Mouse (Mus musculus) limb, embryonic 13.5 days (tissue): ENCODE measurements around the gene Ubald2. TPM values are rescaled to one million over a fixed set of nuclear protein-coding genes. Genes with fewer than 3 reads are reported as not detected.

Experiments used
- ATAC-seq: fragments of 200-750 bp; cut with Nextera tagmentation; 2 replicates; pipeline ENCODE4 v1.8.0; 2017; ENCODE audit warnings: low read depth, moderate number of reproducible peaks, moderate TSS enrichment; ENCODE audit not compliant: low FRiP score
- H3K27ac ChIP-seq: fragments of 300-500 bp; sonication (generic); 2 replicates; pipeline ENCODE4 v1.5.1; 2015; ENCODE audit warnings: inconsistent platforms, mild to moderate bottlenecking, moderate library complexity
- H3K27me3 ChIP-seq: fragments of 300-500 bp; sonication (generic); 2 replicates; pipeline ENCODE4 v1.6.1; 2015; ENCODE audit warnings: mild to moderate bottlenecking, inconsistent platforms
- H3K36me3 ChIP-seq: fragments of 300-500 bp; sonication (generic); 2 replicates; pipeline ENCODE4 v1.6.1; 2015; ENCODE audit warnings: inconsistent platforms, mild to moderate bottlenecking, moderate library complexity
- H3K4me1 ChIP-seq: fragments of 300-500 bp; sonication (generic); 2 replicates; pipeline ENCODE4 v1.6.1; 2015; ENCODE audit warnings: inconsistent platforms
- H3K4me2 ChIP-seq: fragments of 300-500 bp; sonication (generic); replicated peaks from 2 replicates; pipeline ENCODE4 v1.6.1; 2015; ENCODE audit warnings: inconsistent platforms, mild to moderate bottlenecking, moderate library complexity
- H3K4me3 ChIP-seq: fragments of 300-500 bp; sonication (generic); 2 replicates; pipeline ENCODE4 v1.5.1; 2015; ENCODE audit warnings: moderate library complexity, mild to moderate bottlenecking, inconsistent platforms
- H3K9ac ChIP-seq: fragments of 300-500 bp; sonication (generic); 2 replicates; pipeline ENCODE4 v1.6.1; 2015; ENCODE audit warnings: mild to moderate bottlenecking, inconsistent platforms
- H3K9me3 ChIP-seq: fragments of 300-500 bp; sonication (generic); 2 replicates; pipeline ENCODE4 v1.6.1; 2016; ENCODE audit warnings: inconsistent platforms
- WGBS: fragments of 180-500 bp; shearing (Covaris S2); methylation state at CpG from one replicate; pipeline ENCODE4 v1.1.7; 2015; 5-methylcytosine and 5-hydroxymethylcytosine counted together
- polyA plus RNA-seq: library from polyadenylated mRNA; unstranded; fragments of >200 nt; fragmentation: Nextera tagmentation; extraction: Ambion mirVana; gene quantifications from 2 replicates; pipeline ENCODE4 v1.2.1, GENCODE M21; 2015

Gene Ubald2
- polyA plus RNA-seq, 1 experiment from 2014 or later, result 28.2 TPM

GRCm38 (mm10) chr11:116439269-116440240, 5.7 kb downstream of the Ubald2 start:
- Histone ChIP-seq H3K4me3 (no peak overlapping the region), H3K27me3 (no peaks in the 10 kb centered on the region), H3K36me3 (peaks cover 34% of the 10 kb centered on the region), H3K27ac (no peak overlapping the region), H3K9ac (0 out of 2 replicates have a peak overlapping the region, but pooled peaks have one; percentile 19), H3K4me2 (no peak overlapping the region), H3K9me3 (no peaks in the 10 kb centered on the region), H3K4me1 (peaks cover 36% of the 10 kb centered on the region)
- 76% methylated on average over 19 of the region's 19 CpGs for WGBS
- no peak for ATAC-seq

GRCm38 (mm10) chr11:116440408-116441068, 6.6 kb downstream of the Ubald2 start:
- no peaks in the 10 kb centered on the region for H3K27me3 ChIP-seq
- no peak for ATAC-seq
- H3K27ac ChIP-seq, result peak overlapping the region; percentile 48; the same call in 1 of the 2 replicates
- 68% methylated on average over 7 of the region's 7 CpGs for WGBS
- no peak overlapping the region for H3K4me3 ChIP-seq
- no peak overlapping the region for H3K4me2 ChIP-seq
- H3K4me1 ChIP-seq, result peaks cover 33% of the 10 kb centered on the region
- no peak overlapping the region for H3K9ac ChIP-seq
- H3K36me3 ChIP-seq, result peaks cover 34% of the 10 kb centered on the region
- no peaks in the 10 kb centered on the region for H3K9me3 ChIP-seq

- Histone ChIP-seq H3K9ac (peak overlapping the region; percentile 53; the same call in 1 of the 2 replicates), H3K4me1 (peaks cover 21% of the 10 kb centered on the region), H3K4me2 (no peak overlapping the region), H3K4me3 (no peak overlapping the region), H3K9me3 (no peaks in the 10 kb centered on the region), H3K27me3 (peaks cover 12% of the 10 kb centered on the region), H3K36me3 (peaks cover 20% of the 10 kb centered on the region), H3K27ac (peak overlapping the region; percentile 22; the same call in 1 of the 2 replicates)
- ATAC-seq, result no peak
- 78% methylated on average over 15 of the region's 15 CpGs for WGBS
Measured at GRCm38 (mm10) chr11:116442129-116442866, 8.4 kb downstream of the Ubald2 start.

- WGBS, result 70% methylated on average over 6 of the region's 6 CpGs
- Histone ChIP-seq H3K4me3 (no peak overlapping the region), H3K27me3 (peaks cover 17% of the 10 kb centered on the region), H3K4me1 (peaks cover 16% of the 10 kb centered on the region), H3K9me3 (no peaks in the 10 kb centered on the region), H3K36me3 (peaks cover 15% of the 10 kb centered on the region), H3K9ac (peak overlapping the region; percentile 53; the same call in 1 of the 2 replicates), H3K27ac (no peak overlapping the region), H3K4me2 (no peak overlapping the region)
- no peak for ATAC-seq
Measured at GRCm38 (mm10) chr11:116442867-116443177, 8.9 kb downstream of the Ubald2 start.

GRCm38 (mm10) chr11:116443311-116443710, 9.4 kb downstream of the Ubald2 start:
- ATAC-seq, result no peak
- 79% methylated on average over 6 of the region's 6 CpGs for WGBS
- H3K36me3 ChIP-seq, result peaks cover 14% of the 10 kb centered on the region
- H3K4me3 ChIP-seq, result no peak overlapping the region
- peaks cover 16% of the 10 kb centered on the region for H3K4me1 ChIP-seq
- peak overlapping the region; percentile 53; the same call in 1 of the 2 replicates for H3K9ac ChIP-seq
- H3K27ac ChIP-seq, result no peak overlapping the region
- peaks cover 22% of the 10 kb centered on the region for H3K27me3 ChIP-seq
- no peak overlapping the region for H3K4me2 ChIP-seq
- H3K9me3 ChIP-seq, result no peaks in the 10 kb centered on the region

GRCm38 (mm10) chr11:116443935-116444334, 10.0 kb downstream of the Ubald2 start:
- H3K27ac ChIP-seq, result no peak overlapping the region
- no peak overlapping the region for H3K9ac ChIP-seq
- peaks cover 27% of the 10 kb centered on the region for H3K27me3 ChIP-seq
- H3K36me3 ChIP-seq, result peaks cover 12% of the 10 kb centered on the region
- no peak for ATAC-seq
- WGBS, result 82% methylated on average over 6 of the region's 6 CpGs
- no peaks in the 10 kb centered on the region for H3K9me3 ChIP-seq
- no peak overlapping the region for H3K4me2 ChIP-seq
- H3K4me3 ChIP-seq, result no peak overlapping the region
- H3K4me1 ChIP-seq, result peaks cover 16% of the 10 kb centered on the region

- peaks cover 16% of the 10 kb centered on the region for H3K4me1 ChIP-seq
- ATAC-seq, result peak; percentile 72
- H3K36me3 ChIP-seq, result no peaks in the 10 kb centered on the region
- peak overlapping the region; percentile 25; the same call in 1 of the 2 replicates for H3K9ac ChIP-seq
- H3K4me2 ChIP-seq, result peak overlapping the region; percentile 41
- no peak overlapping the region for H3K27ac ChIP-seq
- no peak overlapping the region for H3K4me3 ChIP-seq
- H3K9me3 ChIP-seq, result peaks cover 7% of the 10 kb centered on the region; the same call in 1 of the 2 replicates
- peaks cover 27% of the 10 kb centered on the region for H3K27me3 ChIP-seq
- 30% methylated on average over 16 of the region's 16 CpGs for WGBS
Measured at GRCm38 (mm10) chr11:116445596-116446307, 11.9 kb downstream of the Ubald2 start.

- H3K4me1 ChIP-seq, result peaks cover 16% of the 10 kb centered on the region
- 16% methylated on average over 19 of the region's 19 CpGs for whole genome bisulfite sequencing
- peaks cover 27% of the 10 kb centered on the region for H3K27me3 ChIP-seq
- no peak for ATAC-seq
- H3K4me2 ChIP-seq, result peak overlapping the region; percentile 40
- no peaks in the 10 kb centered on the region for H3K36me3 ChIP-seq
- no peak overlapping the region for H3K27ac ChIP-seq
- H3K4me3 ChIP-seq, result no peak overlapping the region
- H3K9me3 ChIP-seq, result peaks cover 9% of the 10 kb centered on the region; the same call in 1 of the 2 replicates
- H3K9ac ChIP-seq, result no peak overlapping the region; the same call in 1 of the 2 replicates
Measured at GRCm38 (mm10) chr11:116446308-116446887, 12.5 kb downstream of the Ubald2 start.

GRCm38 (mm10) chr11:116447822-116448221, 13.9 kb downstream of the Ubald2 start:
- Histone ChIP-seq H3K4me1 (peaks cover 15% of the 10 kb centered on the region), H3K27ac (no peak overlapping the region), H3K9me3 (peaks cover 9% of the 10 kb centered on the region; the same call in 1 of the 2 replicates), H3K9ac (0 out of 2 replicates have a peak overlapping the region, but pooled peaks have one; percentile 4), H3K27me3 (peaks cover 27% of the 10 kb centered on the region), H3K4me2 (no peak overlapping the region), H3K4me3 (no peak overlapping the region), H3K36me3 (no peaks in the 10 kb centered on the region)
- 62% methylated on average over 5 of the region's 5 CpGs for WGBS
- no peak for ATAC-seq

GRCm38 (mm10) chr11:116449341-116449740, 15.4 kb downstream of the Ubald2 start:
- H3K4me3 ChIP-seq, result no peak overlapping the region
- 96% methylated on average over 3 of the region's 3 CpGs for WGBS
- ATAC-seq, result no peak

GRCm38 (mm10) chr11:116453889-116454288, 20.0 kb downstream of the Ubald2 start:
- H3K4me2 ChIP-seq, result no peak overlapping the region
- H3K4me1 ChIP-seq, result peaks cover 8% of the 10 kb centered on the region; the same call in 1 of the 2 replicates
- 90% methylated on average over 10 of the region's 10 CpGs for WGBS
- H3K9me3 ChIP-seq, result peaks cover 9% of the 10 kb centered on the region; the same call in 1 of the 2 replicates
- no peak overlapping the region for H3K27ac ChIP-seq
- no peak overlapping the region for H3K4me3 ChIP-seq
- H3K9ac ChIP-seq, result no peak overlapping the region
- H3K36me3 ChIP-seq, result no peaks in the 10 kb centered on the region
- ATAC-seq, result no peak
- no peaks in the 10 kb centered on the region; the same call in 1 of the 2 replicates for H3K27me3 ChIP-seq

More at GRCm38 (mm10) chr11:116449341-116449740, 15.4 kb downstream of the Ubald2 start:
- peaks cover 9% of the 10 kb centered on the region; the same call in 1 of the 2 replicates for H3K9me3 ChIP-seq
- no peak overlapping the region for H3K4me2 ChIP-seq
- H3K36me3 ChIP-seq, result no peaks in the 10 kb centered on the region
- no peak overlapping the region for H3K27ac ChIP-seq
- H3K9ac ChIP-seq, result no peak overlapping the region
- H3K4me1 ChIP-seq, result peaks cover 12% of the 10 kb centered on the region
- H3K27me3 ChIP-seq, result peaks cover 27% of the 10 kb centered on the region
